Mouse (Mus musculus): ENCODE results near the gene Ulk4.

Gene Ulk4

DNA sequence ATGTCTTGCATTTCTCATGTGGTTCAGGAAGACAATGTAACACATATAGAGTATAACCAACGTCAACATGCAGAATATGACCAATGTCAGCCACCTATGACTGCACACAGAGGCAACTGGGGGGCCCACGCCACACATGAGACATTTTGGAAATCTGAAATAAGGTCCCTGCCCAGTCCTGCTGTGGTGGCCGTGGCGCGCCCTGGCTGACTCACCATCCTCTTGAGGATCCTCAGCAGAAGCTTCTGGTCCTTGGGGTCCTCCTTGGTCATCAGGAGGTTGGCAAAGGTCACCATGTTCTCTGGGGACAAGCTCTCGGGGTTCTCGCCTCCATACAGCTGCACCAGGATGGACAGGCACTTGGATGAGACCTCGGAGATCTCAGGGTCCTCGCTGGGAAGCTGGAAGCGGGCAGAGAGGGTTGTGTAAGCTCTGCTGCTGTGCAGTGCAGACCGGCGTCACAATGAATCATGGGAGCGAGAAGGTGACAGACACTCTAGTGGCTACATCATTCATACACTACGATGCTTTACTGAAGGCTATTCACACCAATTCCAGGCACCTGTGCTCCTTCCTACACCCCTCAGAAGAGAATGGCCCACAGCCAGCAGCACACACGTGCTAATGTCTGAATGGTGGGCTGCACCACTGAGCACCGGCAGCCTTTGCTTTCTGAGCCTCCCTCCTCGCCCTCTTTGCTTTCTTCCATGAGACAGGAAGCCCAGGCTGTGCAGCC, 232.4 kb downstream of the Ulk4 start:
- H3K36me3 ChIP-seq (ENCODE audit: control insufficient read depth, insufficient read depth, low read length, poor library complexity, severe bottlenecking), result no peaks in the 10 kb centered on the region
- DNase-seq (ENCODE audit: low read depth, low spot score), result no peak
- H3K27me3 ChIP-seq (ENCODE audit: control insufficient read depth, insufficient read depth, low read length, poor library complexity, severe bottlenecking), result no peaks in the 10 kb centered on the region

DNA sequence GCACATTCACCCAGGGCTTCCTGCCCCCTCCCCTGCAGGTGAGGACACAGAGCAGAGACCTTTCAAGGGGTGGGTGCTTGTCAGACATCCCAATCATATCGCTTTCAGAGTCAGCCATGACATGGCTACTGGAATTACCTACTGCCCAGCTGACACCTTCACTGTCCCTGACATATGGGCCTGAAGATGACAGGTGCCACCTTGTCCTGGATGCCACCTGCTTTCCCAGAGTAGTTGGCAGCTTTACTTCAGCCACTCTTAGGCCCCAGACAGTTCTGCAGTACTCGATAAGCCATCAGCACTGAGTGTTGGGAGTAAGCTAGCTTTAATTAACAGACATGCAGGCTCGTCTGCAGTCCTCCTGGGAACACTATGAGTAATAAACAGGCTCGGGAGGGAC, 234.0 kb downstream of the Ulk4 start:
- no peaks in the 10 kb centered on the region for H3K27me3 ChIP-seq (ENCODE audit: control insufficient read depth, insufficient read depth, low read length, poor library complexity, severe bottlenecking)
- no peaks in the 10 kb centered on the region for H3K36me3 ChIP-seq (ENCODE audit: control insufficient read depth, insufficient read depth, low read length, poor library complexity, severe bottlenecking)
- DNase-seq (ENCODE audit: low read depth, low spot score), result no peak

DNA sequence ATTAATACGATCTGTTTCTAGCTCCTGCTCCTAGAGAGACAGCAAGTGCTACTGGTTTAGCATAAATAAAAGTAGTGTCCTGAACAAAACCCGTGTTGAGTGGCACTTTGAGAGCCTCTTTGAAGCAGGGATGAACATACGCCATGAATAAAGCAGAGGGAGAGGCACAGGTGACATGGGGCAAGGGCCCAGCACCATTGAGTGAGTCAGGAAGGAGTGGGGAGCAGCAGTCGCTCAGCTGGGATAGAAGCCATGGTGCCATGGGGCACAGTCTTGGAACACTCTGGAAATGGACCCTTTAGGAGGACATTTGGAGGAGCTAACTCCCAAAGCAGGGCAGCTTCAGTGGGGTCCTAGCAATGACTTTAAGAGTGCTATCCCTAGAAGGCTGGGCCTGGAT, 238.6 kb downstream of the Ulk4 start:
- H3K27me3 ChIP-seq (ENCODE audit: control insufficient read depth, insufficient read depth, low read length, poor library complexity, severe bottlenecking), result no peaks in the 10 kb centered on the region

DNA sequence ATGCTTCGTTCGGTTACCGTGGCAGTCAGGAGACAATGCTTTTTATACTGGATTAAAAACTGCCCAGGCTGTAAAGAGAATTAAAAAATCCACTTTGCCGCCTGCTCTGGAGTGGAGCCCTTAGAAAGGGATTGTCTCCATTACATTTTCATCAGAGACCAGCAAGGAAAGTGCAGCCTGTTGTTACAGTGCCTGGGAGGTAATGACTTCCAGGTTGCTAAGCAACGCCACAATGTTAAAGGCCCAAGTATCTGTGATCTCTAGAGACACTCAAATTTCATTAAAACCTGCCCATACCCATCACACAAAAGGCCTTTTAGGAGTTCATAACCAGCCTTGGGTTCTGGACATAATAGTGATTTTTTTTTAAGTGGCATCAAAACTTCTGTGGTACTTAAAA, 239.0 kb downstream of the Ulk4 start:
- no peaks in the 10 kb centered on the region for H3K36me3 ChIP-seq (ENCODE audit: control insufficient read depth, insufficient read depth, low read length, poor library complexity, severe bottlenecking)
- no peak for DNase-seq (ENCODE audit: low read depth, low spot score)
- no peaks in the 10 kb centered on the region for H3K27me3 ChIP-seq (ENCODE audit: control insufficient read depth, insufficient read depth, low read length, poor library complexity, severe bottlenecking)

More for the DNA sequence above, 238.6 kb downstream of the Ulk4 start:
- DNase-seq (ENCODE audit: low read depth, low spot score), result no peak
- H3K36me3 ChIP-seq (ENCODE audit: control insufficient read depth, insufficient read depth, low read length, poor library complexity, severe bottlenecking), result no peaks in the 10 kb centered on the region

DNA sequence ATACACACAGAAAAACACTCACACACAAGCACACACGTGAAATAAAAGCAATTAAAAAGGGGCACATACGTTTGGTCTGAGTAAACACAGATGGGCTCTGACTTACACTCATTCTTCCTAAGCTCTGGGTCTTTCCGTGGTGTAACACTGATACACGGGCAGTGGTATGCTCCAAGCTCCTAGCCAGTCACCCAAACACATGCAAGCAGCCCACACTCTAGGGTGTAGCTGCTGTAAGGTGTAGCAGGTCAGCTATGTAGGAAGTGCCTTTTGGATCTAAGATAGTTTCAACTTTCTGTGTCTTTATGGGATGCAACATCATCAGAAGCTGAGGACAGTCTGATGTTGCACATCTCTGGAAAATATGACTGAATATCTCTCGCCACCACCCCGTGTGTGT, 241.7 kb downstream of the Ulk4 start:
- H3K36me3 ChIP-seq (ENCODE audit: control insufficient read depth, insufficient read depth, low read length, poor library complexity, severe bottlenecking), result no peaks in the 10 kb centered on the region
- no peak for DNase-seq (ENCODE audit: low read depth, low spot score)
- no peaks in the 10 kb centered on the region for H3K27me3 ChIP-seq (ENCODE audit: control insufficient read depth, insufficient read depth, low read length, poor library complexity, severe bottlenecking)

DNA sequence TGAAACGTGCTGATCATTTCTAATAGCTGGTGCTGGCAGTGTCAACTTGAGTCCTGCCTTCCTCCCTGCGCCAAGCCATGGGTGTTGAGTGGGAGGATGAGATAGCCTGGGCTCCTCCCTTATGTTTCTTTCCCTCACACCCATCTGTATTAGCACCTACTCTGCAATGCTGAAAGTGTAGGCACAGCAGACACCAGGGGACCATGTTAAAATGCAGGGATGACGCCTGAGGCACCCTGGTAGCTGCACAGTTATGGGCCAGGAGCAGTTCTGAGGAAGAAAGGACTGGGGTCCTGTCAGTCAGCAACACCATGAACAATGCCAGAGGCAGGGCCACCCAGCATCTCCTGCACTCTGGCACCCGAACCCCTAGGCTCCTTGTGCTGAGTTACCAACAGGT, 243.4 kb downstream of the Ulk4 start:
- DNase-seq (ENCODE audit: low read depth, low spot score), result no peak
- no peaks in the 10 kb centered on the region for H3K36me3 ChIP-seq (ENCODE audit: control insufficient read depth, insufficient read depth, low read length, poor library complexity, severe bottlenecking)
- no peaks in the 10 kb centered on the region for H3K27me3 ChIP-seq (ENCODE audit: control insufficient read depth, insufficient read depth, low read length, poor library complexity, severe bottlenecking)

DNA sequence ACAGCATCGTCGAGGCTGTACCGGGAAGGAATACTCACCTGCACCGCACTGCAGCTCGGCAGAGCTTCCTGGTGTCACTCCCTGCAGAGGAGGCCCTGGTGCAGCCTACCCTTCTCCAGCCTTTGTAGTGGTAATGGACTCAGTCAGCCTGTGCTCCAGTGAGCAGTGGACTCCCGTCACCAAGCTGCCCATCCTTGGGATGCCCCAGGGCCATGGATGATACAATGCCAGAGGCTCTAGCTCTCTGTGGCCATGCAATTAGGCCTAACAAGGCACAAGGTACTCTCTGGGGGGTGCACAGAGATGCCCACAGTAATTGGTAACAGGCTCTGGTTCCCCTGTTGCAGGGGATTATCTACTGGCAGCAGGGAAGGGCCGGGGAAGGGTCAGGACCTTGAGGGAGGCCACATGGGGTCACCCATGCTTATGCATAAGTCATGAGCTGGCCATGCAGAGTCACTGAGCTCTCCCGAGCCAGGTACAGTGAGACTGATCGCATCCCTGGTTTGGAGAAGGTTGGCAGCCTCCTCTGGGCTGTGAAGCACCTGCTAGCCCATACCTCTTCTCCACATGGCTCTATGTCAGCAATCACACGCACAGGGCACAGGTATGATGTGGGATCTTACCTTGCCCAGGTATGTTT, 244.6 kb downstream of the Ulk4 start:
- H3K36me3 ChIP-seq (ENCODE audit: control insufficient read depth, insufficient read depth, low read length, poor library complexity, severe bottlenecking), result no peaks in the 10 kb centered on the region
- no peak for DNase-seq (ENCODE audit: low read depth, low spot score)
- no peaks in the 10 kb centered on the region for H3K27me3 ChIP-seq (ENCODE audit: control insufficient read depth, insufficient read depth, low read length, poor library complexity, severe bottlenecking)

DNA sequence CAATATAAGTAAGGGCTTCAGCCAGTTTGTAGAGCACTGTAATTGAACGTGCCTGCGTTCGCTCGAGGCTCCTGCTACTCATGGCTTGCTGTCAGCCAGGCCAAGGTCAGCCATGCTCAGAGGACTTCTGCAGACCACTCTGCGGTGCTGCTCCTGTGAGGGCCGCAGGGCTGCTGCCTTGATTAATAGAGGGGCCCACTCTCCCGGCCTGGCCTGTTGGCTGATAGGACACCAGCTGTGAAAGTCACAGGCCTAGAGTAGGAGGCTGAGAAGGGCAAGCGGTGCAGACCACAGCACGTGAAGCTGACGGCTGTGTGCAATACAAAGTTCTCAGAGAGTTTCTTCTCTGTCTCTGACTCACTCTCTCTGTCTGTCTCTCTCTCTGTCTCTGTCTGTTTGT, 246.0 kb downstream of the Ulk4 start:
- H3K27me3 ChIP-seq (ENCODE audit: control insufficient read depth, insufficient read depth, low read length, poor library complexity, severe bottlenecking), result no peaks in the 10 kb centered on the region
- no peaks in the 10 kb centered on the region for H3K36me3 ChIP-seq (ENCODE audit: control insufficient read depth, insufficient read depth, low read length, poor library complexity, severe bottlenecking)
- DNase-seq (ENCODE audit: low read depth, low spot score), result no peak

DNA sequence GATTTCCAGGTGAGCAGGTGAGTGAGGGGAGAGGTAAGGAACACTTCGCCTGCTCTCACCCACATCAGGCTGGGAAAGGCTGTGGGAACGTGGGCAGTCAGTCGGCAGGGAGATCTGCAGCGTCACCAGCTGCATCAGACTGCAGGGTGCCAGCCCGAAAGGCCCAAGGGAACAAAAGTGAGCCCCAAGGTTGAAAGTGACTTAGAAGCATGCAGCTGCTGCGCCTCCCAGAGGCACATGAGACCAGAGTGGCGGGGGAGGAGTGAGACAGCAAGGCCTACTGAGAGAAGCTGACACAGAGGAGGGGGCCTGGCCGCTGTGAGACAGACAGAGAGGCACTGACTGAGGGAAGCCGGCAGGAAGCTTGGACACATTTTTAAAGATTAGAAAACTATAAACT, 247.2 kb downstream of the Ulk4 start:
- DNase-seq (ENCODE audit: low read depth, low spot score), result no peak
- Histone ChIP-seq H3K27me3 (ENCODE audit: control insufficient read depth, insufficient read depth, low read length, poor library complexity, severe bottlenecking) (no peaks in the 10 kb centered on the region), H3K36me3 (ENCODE audit: control insufficient read depth, insufficient read depth, low read length, poor library complexity, severe bottlenecking) (no peaks in the 10 kb centered on the region)

DNA sequence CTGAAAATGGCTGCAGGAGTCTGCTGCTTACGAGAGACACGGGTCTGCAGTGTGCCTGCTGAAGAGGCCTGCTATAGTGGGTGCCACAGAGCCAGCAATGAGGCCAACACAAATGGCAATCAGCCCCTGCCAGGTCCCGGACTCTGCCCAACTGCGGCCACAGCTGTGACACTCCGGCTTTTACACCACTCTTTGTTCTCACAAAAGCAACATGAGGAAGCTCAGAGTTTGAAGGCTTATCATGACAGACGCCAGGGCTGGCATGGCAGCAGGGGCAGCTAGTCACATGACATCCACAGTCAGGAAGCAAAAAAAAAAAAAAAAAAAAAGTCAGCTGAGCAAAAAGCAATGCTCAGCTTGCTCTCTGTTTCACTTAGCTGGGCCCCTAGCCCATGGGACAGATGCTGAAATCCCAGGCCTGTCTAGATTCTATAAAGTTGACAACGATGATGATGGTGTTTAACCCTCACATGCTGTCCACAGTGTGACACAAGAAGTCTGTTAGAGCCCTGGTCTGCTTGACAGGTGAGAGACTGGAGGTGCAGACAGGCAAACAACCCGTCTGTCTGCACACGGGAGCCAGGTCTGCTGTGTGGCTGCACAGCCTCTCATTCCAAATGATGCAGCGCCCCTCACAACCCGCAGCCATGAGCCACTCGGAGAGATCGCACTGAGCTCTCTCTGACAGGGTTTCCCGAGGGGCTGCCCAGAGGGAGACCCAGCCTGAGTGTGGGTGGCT, 253.3 kb downstream of the Ulk4 start:
- DNase-seq (ENCODE audit: low read depth, low spot score), result no peak
- Histone ChIP-seq H3K27me3 (ENCODE audit: control insufficient read depth, insufficient read depth, low read length, poor library complexity, severe bottlenecking) (no peaks in the 10 kb centered on the region), H3K36me3 (ENCODE audit: control insufficient read depth, insufficient read depth, low read length, poor library complexity, severe bottlenecking) (no peaks in the 10 kb centered on the region)

DNA sequence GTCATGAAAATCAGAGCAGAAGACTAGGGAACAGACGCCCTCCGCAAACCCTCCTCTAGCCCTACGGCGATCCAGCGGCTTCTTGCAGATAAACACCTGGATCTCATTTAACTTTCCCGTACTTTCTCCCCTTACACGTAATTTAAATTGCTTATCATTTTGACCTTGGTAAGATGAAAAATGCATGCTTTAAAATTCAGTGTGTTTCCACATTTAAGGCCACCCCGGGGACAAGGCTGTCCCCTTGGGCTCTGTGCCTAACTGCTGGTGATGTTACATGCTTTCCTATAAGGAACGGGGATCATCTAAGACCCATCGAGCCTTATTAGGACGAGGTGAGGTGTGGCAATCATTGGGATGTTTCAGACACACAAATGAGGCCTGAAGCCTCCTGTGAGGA, 256.6 kb downstream of the Ulk4 start:
- DNase-seq (ENCODE audit: low read depth, low spot score), result no peak
- no peaks in the 10 kb centered on the region for H3K36me3 ChIP-seq (ENCODE audit: control insufficient read depth, insufficient read depth, low read length, poor library complexity, severe bottlenecking)

DNA sequence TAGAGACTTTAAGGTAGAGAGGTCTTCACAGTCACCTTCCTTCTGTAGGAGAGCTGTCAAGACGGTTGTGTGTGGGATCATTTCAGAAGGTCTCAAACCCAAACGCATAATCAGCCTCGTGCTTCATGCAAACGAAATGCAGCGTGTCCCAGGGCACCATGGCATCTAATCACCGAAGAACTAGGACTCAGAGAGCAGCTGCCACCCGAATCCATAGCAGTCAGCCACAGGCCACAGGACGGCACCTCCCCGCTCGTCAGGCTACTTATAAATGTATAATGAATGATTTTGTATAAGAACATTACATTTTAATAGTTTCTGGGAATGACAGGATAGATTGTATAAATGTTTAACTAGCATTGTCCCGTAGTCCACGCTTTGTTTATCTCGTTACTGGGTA, 257.1 kb downstream of the Ulk4 start:
- Histone ChIP-seq H3K27me3 (ENCODE audit: control insufficient read depth, insufficient read depth, low read length, poor library complexity, severe bottlenecking) (no peaks in the 10 kb centered on the region), H3K36me3 (ENCODE audit: control insufficient read depth, insufficient read depth, low read length, poor library complexity, severe bottlenecking) (no peaks in the 10 kb centered on the region)
- no peak for DNase-seq (ENCODE audit: low read depth, low spot score)

More for the DNA sequence above, 256.6 kb downstream of the Ulk4 start:
- H3K27me3 ChIP-seq (ENCODE audit: control insufficient read depth, insufficient read depth, low read length, poor library complexity, severe bottlenecking), result no peaks in the 10 kb centered on the region

DNA sequence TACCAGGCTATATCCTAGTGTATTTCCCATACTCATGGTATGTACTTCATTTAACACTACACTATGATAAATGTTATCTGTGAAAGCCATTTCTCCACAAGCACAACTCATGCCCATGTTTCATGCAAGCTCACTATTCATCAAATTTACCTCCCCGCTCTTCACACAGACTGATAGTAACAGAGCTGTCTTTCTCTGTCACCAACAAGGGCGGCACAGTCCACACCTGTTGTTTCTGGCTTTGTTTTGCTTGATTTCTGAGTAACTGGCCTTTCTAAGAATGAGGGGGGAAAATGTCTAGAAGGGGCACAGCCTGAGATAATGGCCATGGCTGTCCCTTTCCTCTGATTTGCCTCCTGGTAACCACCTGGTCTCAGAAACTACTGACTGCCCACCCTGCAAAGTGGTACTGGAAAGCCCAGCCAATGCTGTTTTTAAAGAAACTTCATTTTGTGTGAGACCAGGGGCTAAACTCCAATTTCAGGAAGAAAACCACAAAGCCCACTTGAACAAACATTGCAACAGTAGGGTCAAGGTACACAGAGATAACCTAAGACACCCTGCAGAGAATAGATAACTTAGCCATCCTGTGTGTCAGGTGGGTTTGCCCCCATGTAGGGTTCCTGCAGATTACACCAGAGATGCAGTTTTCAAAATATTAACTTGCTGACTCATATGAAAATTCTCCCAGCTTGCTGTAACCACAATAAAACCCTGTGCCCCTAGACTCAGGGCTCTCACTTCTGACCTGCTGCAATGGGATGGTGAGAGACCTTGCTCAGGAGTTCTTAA, 258.3 kb downstream of the Ulk4 start:
- DNase-seq (ENCODE audit: low read depth, low spot score), result no peak
- Histone ChIP-seq H3K36me3 (ENCODE audit: control insufficient read depth, insufficient read depth, low read length, poor library complexity, severe bottlenecking) (no peaks in the 10 kb centered on the region), H3K27me3 (ENCODE audit: control insufficient read depth, insufficient read depth, low read length, poor library complexity, severe bottlenecking) (no peaks in the 10 kb centered on the region)

DNA sequence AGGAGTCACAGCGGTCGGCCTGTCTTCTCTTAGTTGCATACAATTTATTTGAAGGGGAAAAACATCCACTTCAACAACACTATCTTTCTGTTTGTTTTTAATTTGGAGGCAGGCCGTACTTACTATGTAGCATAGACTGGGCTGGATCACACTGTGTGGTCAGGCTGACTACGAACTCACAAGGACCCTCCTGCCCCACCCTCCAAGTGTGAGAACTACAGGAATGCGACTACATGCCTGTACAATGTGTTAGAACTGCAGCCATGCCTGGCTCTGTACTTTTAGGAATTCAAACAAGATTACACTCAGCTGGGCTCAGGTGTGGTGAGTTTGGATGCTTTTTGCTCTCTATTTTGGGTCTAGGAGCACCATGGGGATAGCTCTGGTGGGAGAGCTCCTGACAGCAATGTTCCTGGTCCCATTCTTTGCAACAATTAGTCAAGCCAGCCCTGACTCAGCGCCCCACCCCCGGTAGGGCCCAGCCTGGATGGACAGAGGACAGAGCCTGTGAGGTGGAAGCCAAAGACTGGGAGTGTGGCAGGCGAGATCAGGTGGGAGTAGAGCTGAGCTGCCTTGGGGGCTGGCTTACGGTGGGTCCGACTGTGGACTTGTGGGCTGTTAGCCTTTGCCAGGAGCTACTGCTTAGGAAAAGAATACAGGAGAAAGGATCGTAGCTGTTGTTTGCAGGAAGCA, 261.0 kb downstream of the Ulk4 start:
- H3K27me3 ChIP-seq (ENCODE audit: control insufficient read depth, insufficient read depth, low read length, poor library complexity, severe bottlenecking), result no peaks in the 10 kb centered on the region

More for the DNA sequence above, 261.0 kb downstream of the Ulk4 start:
- no peaks in the 10 kb centered on the region for H3K36me3 ChIP-seq (ENCODE audit: control insufficient read depth, insufficient read depth, low read length, poor library complexity, severe bottlenecking)
- no peak for DNase-seq (ENCODE audit: low read depth, low spot score)

Measured in splenic B cell, adult 2 months (primary cell).